Mouse (Mus musculus) neural tube, embryonic 14.5 days (tissue): Measurements from ENCODE around the gene Cldn7. TPM values are rescaled to one million over a fixed set of nuclear protein-coding genes. Genes with fewer than 3 reads are reported as not detected.

Source experiments
- ATAC-seq: fragments of 200-750 bp; cut with Nextera tagmentation; 2 replicates; pipeline ENCODE4 v1.8.0; 2017; ENCODE audit warnings: low read depth, mild to moderate bottlenecking, moderate TSS enrichment, moderate library complexity
- H3K27ac ChIP-seq: fragments of 300-500 bp; sonication (generic); 2 replicates; pipeline ENCODE4 v1.5.1; 2014; ENCODE audit warnings: low read depth, mild to moderate bottlenecking, control low read depth, low read length, moderate library complexity, mixed read lengths
- H3K27me3 ChIP-seq: fragments of 300-500 bp; sonication (generic); 2 replicates; pipeline ENCODE4 v1.6.1; 2014; ENCODE audit warnings: low read length; ENCODE audit not compliant: control insufficient read depth, insufficient read depth
- H3K36me3 ChIP-seq: fragments of 300-500 bp; sonication (generic); 2 replicates; pipeline ENCODE4 v1.6.1; 2014; ENCODE audit warnings: low read length, mixed read lengths; ENCODE audit not compliant: control insufficient read depth, insufficient read depth
- H3K4me1 ChIP-seq: fragments of 300-500 bp; sonication (generic); 2 replicates; pipeline ENCODE4 v1.6.1; 2014; ENCODE audit warnings: low read length; ENCODE audit not compliant: control insufficient read depth, insufficient read depth
- H3K4me2 ChIP-seq: fragments of 300-500 bp; sonication (generic); 2 replicates; pipeline ENCODE4 v1.6.1; 2014; ENCODE audit warnings: mild to moderate bottlenecking, low read depth, low read length, control low read depth
- H3K4me3 ChIP-seq: fragments of 300-500 bp; sonication (generic); 2 replicates; pipeline ENCODE4 v1.5.1; 2014; ENCODE audit warnings: low read depth, low read length, control low read depth, mixed read lengths
- H3K9ac ChIP-seq: fragments of 300-500 bp; sonication (generic); replicated peaks from 2 replicates; pipeline ENCODE4 v1.6.1; 2014; ENCODE audit warnings: low read depth, mild to moderate bottlenecking, control low read depth, low read length, mixed read lengths
- H3K9me3 ChIP-seq: fragments of 300-500 bp; sonication (generic); 2 replicates; pipeline ENCODE4 v1.6.1; 2016; ENCODE audit warnings: low read length; ENCODE audit not compliant: control insufficient read depth
- WGBS: fragments of 180-500 bp; shearing (Covaris S2); extraction: QIAGEN DNeasy Blood & Tissue Kit; methylation state at CpG from one replicate; pipeline ENCODE4 v1.1.7; 2014; 5-methylcytosine and 5-hydroxymethylcytosine counted together
- polyA plus RNA-seq: library from polyadenylated mRNA; unstranded; fragments of >200 nt; fragmentation: Nextera tagmentation; extraction: Ambion mirVana; gene quantifications from 2 replicates; pipeline ENCODE4 v1.2.1, GENCODE M21; 2014

Gene Cldn7
- polyA plus RNA-seq, 1 experiment from 2014 or later, result 0.33 TPM

DNA sequence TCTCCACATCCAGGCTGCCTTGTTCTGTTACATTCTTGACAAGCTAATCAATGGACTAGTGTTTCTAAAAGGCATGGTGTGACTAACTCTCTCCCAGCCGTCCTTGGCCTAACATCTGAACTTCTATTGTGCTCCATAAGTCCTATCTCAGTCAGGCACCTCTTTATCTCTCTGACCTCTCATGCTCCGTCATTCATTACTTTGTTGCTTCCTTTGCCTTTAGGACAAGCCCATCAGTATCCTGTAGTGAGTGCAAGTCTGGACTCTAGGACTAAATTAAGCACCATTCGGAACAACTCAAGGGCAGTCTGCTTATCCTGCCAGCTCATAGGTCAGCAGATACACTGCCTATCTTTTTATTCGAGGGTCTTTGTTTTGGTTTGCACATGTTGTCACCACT lies 11.7 kb downstream of the Cldn7 start:
- Histone ChIP-seq H3K9ac (no peak overlapping the region), H3K9me3 (no peaks in the 10 kb centered on the region), H3K27me3 (no peaks in the 10 kb centered on the region), H3K27ac (no peak overlapping the region), H3K4me1 (peaks cover 4% of the 10 kb centered on the region; the same call in 1 of the 2 replicates), H3K4me2 (no peak overlapping the region), H3K4me3 (no peak overlapping the region), H3K36me3 (peaks cover 21% of the 10 kb centered on the region)
- no peak for ATAC-seq
- 88% methylated on average over 4 of the region's 4 CpGs for WGBS

DNA sequence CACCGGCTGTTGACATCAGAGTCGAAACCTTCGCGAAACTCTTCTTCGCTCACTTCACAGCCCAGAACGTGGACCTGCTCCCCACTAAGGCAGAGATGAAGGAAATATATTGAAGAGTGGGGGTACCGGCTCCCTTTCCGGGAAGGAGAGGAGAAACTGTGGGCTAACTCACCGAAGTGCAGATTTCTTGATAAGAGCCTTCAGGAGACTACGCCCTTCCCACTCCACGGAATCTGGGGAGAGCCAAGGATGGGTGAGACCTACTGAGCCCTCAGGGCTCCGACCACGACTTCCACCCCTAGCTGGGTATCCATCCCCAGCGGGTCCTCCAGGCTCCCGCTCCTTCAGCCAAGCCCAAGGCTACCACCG lies 15.2 kb downstream of the Cldn7 start:
- peaks cover 20% of the 10 kb centered on the region for H3K36me3 ChIP-seq
- peak overlapping the region; percentile 97 for H3K9ac ChIP-seq
- no peaks in the 10 kb centered on the region for H3K9me3 ChIP-seq
- H3K27me3 ChIP-seq, result no peaks in the 10 kb centered on the region
- peak overlapping the region; percentile 100 for H3K4me3 ChIP-seq
- peak overlapping the region; percentile 96 for H3K27ac ChIP-seq
- 3% methylated on average over 16 of the region's 16 CpGs for WGBS
- ATAC-seq, result no peak
- H3K4me2 ChIP-seq, result peak overlapping the region; percentile 91
- H3K4me1 ChIP-seq, result peaks cover 23% of the 10 kb centered on the region

DNA sequence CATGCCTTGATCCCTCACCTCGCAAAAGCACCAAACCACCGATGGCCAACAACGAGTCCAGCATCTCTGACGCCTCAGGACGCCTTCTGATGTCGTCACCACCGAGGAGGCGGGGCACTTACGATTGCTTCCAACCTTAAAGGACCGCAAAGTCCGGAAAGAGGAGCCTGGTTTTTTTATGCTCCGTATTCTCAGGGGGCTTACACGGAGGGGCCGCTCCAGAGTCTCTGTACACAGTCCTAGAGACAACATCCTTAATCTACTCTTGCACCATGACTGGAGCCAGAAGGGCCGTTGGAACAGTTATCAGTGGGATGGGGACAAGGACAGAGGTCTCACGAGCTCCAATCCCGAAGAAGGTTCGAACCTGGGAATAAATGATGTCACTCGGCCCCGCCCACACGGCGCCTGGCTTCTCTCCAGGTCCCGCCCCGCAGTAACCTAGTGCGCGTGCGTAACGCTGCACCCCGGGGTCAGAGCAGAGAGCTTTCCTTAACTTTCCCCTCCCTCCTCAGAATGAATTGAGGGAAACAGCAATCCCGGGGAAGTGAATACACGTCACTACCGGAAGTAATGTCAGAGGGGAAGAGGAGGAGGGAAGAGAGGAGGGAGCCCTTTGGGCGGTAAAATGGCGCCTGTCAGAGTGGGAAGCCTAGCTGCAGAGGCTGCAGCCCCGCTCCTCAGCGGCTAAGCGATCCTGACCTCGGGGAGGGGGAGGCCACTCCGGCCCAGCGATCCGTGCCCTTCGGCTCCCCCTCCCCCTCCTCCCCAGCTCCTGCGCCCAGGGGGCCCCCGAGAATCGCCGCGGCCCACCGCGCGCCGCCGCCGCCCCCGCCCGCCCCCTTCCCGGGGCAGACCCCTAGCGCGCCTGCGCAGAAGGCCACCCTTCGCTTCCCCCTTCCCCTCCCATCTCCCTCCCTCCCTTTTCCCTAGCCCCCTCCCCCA lies 15.9 kb downstream of the Cldn7 start:
- ATAC-seq, result peak; percentile 90
- no peaks in the 10 kb centered on the region for H3K27me3 ChIP-seq
- H3K4me3 ChIP-seq, result peak overlapping the region; percentile 100
- WGBS, result under 1% methylated on average over 34 of the region's 60 CpGs
- H3K4me1 ChIP-seq, result peaks cover 23% of the 10 kb centered on the region
- no peaks in the 10 kb centered on the region for H3K9me3 ChIP-seq
- H3K9ac ChIP-seq, result peak overlapping the region; percentile 97
- H3K27ac ChIP-seq, result peak overlapping the region; percentile 96
- H3K36me3 ChIP-seq, result peaks cover 21% of the 10 kb centered on the region
- H3K4me2 ChIP-seq, result peak overlapping the region; percentile 91

DNA sequence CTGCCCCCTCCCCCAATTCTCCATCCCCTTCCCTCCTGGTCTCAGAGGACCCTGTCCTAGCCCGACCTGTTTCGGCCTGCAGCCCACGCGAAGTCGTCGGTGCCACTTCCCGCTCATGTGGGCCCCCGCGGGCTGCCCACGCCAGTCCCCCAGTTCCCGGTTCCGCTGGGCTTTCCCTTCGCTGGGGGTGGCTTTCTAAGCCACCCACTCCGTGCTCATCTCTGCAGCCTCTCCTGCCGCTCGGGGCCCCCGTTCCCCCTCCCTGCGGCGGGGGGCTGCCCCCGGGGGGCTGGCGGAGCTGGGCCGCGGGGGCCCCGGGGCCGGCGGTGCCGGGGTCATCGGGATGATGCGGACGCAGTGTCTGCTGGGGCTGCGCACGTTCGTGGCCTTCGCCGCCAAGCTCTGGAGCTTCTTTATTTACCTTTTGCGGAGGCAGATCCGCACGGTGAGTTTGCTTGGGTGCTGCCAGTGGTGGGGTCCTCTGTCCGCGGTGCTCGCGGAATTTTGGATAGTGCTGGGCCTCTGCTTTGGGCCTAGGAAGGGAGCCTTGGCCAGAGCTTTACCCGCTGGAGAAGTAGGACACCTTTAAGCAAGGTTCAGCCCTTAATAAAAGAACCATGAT lies 16.7 kb downstream of the Cldn7 start, which contains the start of gene Ctdnep1:
Gene Ctdnep1, plus strand, starts transcription at position 16 of the 622 bp plus-strand sequence.
- Histone ChIP-seq H3K36me3 (peaks cover 22% of the 10 kb centered on the region), H3K9me3 (no peaks in the 10 kb centered on the region), H3K4me3 (peak within 1 kb of the TSS; percentile 100), H3K27me3 (no peaks in the 10 kb centered on the region), H3K27ac (peak within 1 kb of the TSS; percentile 96), H3K4me2 (peak within 1 kb of the TSS; percentile 91), H3K4me1 (peaks cover 23% of the 10 kb centered on the region), H3K9ac (peak within 1 kb of the TSS; percentile 97)
- peak; percentile 52 for ATAC-seq
- WGBS, result under 1% methylated on average over 37 of the region's 43 CpGs

DNA sequence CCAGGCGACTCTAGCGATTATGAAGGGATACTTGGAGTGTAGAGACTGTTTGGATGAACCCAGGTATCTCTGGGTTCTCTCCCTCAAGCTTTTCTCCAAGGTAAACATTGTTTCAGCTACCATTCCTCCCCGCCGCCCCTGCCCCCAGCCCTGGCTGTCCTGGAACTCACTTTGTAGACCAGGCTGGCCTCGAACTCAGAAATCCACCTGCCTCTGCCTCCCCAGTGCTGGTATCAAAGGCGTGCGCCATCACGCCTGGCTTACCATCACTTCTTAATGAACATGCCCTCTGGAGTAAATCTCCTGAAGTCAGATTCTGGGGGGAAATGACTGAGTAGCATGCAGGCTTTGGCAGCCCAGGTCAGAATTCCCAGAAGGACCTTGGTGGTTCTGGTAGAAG lies 17.6 kb downstream of the Cldn7 start, which contains the start of gene Elp5:
Gene Elp5, minus strand, starts transcription at position 293 of the 400 bp plus-strand sequence.
- Histone ChIP-seq H3K9ac (peak within 1 kb of the TSS; percentile 97), H3K4me3 (peak within 1 kb of the TSS; percentile 100), H3K27ac (peak within 1 kb of the TSS; percentile 96), H3K27me3 (no peaks in the 10 kb centered on the region), H3K4me2 (peak within 1 kb of the TSS; percentile 64), H3K36me3 (peaks cover 22% of the 10 kb centered on the region), H3K4me1 (peaks cover 23% of the 10 kb centered on the region), H3K9me3 (no peaks in the 10 kb centered on the region)
- 65% methylated on average over 8 of the region's 8 CpGs for WGBS
- no peak for ATAC-seq

DNA sequence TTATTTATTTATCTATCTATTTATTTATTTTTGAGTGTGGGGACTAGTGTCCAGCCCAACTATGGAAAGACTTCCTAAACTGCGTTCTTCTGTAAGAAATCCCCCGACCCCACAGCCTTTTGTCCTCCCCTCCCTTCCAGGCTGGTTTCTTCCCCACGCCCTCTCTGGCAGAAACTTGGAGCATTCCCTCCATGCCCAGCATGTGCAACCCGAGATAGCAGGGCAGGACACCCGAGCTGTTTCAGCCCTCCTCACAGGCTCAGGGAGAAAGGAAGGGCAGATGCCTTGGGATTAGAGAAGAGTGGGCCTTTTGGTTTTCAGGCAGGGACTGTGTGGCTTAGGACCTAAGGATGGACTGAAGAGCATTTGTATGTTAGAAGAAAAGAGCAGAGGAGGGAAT lies 18.3 kb downstream of the Cldn7 start:
- no peak for ATAC-seq
- Histone ChIP-seq H3K36me3 (peaks cover 26% of the 10 kb centered on the region), H3K4me1 (peaks cover 23% of the 10 kb centered on the region), H3K4me2 (peak overlapping the region; percentile 64), H3K9me3 (no peaks in the 10 kb centered on the region), H3K27ac (no peak overlapping the region), H3K9ac (0 out of 2 replicates have a peak overlapping the region, but pooled peaks have one; percentile 12), H3K4me3 (peak overlapping the region; percentile 9; the same call in 1 of the 2 replicates), H3K27me3 (no peaks in the 10 kb centered on the region)
- 42% methylated on average over 5 of the region's 5 CpGs for WGBS

DNA sequence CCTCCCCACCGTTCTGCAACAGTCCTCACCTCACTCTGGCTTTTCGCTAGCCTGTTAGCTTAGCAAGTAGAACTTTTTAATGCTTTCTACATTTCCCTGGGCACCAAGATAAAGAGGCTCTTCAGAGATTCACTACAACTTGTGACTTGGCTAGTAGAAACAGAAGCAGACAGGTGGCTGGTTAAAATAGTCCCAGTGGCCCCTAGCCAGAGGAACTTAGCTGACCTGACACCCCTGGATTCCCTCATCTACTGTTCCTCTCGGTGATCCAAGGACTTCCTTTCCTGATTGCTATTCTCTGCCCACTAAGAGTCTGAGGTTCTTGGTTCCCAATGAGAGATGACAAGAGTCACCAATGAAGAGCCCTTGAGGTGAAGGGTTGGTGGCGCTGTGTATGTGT lies 18.8 kb downstream of the Cldn7 start:
- H3K9ac ChIP-seq, result no peak overlapping the region
- no peak overlapping the region for H3K4me3 ChIP-seq
- no peaks in the 10 kb centered on the region for H3K9me3 ChIP-seq
- peaks cover 23% of the 10 kb centered on the region for H3K4me1 ChIP-seq
- peak overlapping the region; percentile 64 for H3K4me2 ChIP-seq
- peaks cover 31% of the 10 kb centered on the region for H3K36me3 ChIP-seq
- no peak overlapping the region for H3K27ac ChIP-seq
- H3K27me3 ChIP-seq, result no peaks in the 10 kb centered on the region
- 91% methylated on average over 4 of the region's 4 CpGs for WGBS
- no peak for ATAC-seq

DNA sequence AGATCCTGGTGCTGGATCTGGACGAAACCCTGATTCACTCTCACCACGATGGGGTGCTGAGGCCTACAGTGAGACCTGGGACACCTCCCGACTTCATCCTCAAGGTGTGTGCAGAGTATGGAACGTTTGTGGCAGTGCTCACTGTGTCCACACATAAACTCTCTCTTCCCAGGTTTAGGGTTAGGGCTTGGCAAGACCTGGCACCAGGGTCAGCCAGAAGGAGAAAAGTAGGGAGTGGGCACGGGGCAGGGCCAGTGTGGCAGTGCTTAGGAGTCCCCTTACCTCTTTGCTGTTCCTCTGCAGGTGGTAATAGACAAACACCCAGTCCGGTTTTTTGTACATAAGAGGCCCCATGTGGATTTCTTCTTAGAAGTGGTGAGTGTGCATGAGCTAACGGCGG lies 19.9 kb downstream of the Cldn7 start:
- Histone ChIP-seq H3K9ac (no peak overlapping the region), H3K36me3 (peaks cover 38% of the 10 kb centered on the region), H3K9me3 (no peaks in the 10 kb centered on the region), H3K4me3 (no peak overlapping the region), H3K27me3 (no peaks in the 10 kb centered on the region), H3K4me2 (no peak overlapping the region), H3K4me1 (peaks cover 21% of the 10 kb centered on the region), H3K27ac (no peak overlapping the region)
- ATAC-seq, result no peak
- 92% methylated on average over 8 of the region's 8 CpGs for WGBS

DNA sequence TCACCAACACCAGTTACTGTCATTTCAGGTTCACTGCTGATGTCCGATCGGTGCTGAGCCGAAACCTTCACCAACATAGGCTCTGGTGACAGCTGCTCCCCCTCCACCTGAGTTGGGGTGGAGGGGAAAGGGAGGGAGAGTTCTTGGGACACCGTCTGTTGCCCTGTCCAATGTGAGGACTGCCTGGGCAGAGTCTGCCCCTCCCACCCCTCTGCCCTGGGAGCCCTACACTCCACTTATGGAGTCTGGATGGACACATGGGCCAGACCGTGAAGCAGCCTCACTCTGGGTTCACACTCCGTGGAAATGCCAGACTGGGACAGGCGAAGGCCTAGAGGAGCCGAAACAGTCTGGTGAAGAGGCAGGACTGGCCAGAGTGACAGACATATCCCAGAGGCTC lies 25.4 kb downstream of the Cldn7 start:
- Histone ChIP-seq H3K9ac (no peak overlapping the region), H3K4me3 (no peak overlapping the region; the same call in 1 of the 2 replicates), H3K27ac (no peak overlapping the region), H3K4me2 (no peak overlapping the region), H3K4me1 (peaks cover 12% of the 10 kb centered on the region; the same call in 1 of the 2 replicates), H3K36me3 (peaks cover 48% of the 10 kb centered on the region), H3K9me3 (no peaks in the 10 kb centered on the region), H3K27me3 (no peaks in the 10 kb centered on the region)
- WGBS, result 90% methylated on average over 8 of the region's 8 CpGs
- no peak for ATAC-seq
